Mouse (Mus musculus) G1E (cell line): ENCODE data around the gene Dpf3.

Experiments
- CTCF ChIP-seq: IDR thresholded peaks from 2 replicates; pipeline ENCODE4 v1.5.1; 2012; ENCODE audit warnings: low read depth, low read length, inconsistent platforms, mixed read lengths
- GATA1 ChIP-seq: IDR thresholded peaks from 2 replicates; pipeline ENCODE4 v1.6.1; 2012; ENCODE audit warnings: borderline replicate concordance, low read length, inconsistent platforms, mixed read lengths
- POLR2AphosphoS5 ChIP-seq: IDR thresholded peaks from 2 replicates; pipeline ENCODE4 v1.6.1; 2012; ENCODE audit warnings: low read depth, low read length, inconsistent platforms; ENCODE audit not compliant: insufficient replicate concordance
- TAL1 ChIP-seq: conservative IDR thresholded peaks from 2 replicates; pipeline ENCODE4 v1.6.1; 2012; ENCODE audit warnings: low read depth, low read length, inconsistent platforms, mixed read lengths

DNA sequence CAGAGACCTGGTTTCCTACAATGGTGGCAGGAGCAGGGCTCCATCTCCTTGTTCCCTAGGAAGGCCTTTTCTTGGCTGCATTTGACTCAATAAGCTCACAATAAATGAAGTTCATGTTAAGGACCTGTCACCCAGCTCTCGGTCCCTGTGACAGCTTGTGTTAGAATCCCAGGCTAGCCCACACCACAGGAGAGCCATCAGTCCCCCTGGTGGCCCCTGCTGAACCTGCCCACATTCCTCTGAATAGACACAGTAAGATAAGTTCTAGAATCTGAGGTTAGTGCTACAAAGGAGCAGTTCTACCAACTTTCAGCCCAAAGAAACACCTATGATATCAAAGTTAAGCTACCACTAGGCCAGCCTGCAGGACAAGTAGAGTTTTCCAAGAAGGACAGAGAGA is 149.2 kb downstream of the Dpf3 start:
- TF ChIP-seq CTCF (no peak), GATA1 (no peak), TAL1 (no peak), POLR2AphosphoS5 (no peak)
